ENCODE assay signal across 22 mouse cellular contexts in the genomic region with DNA sequence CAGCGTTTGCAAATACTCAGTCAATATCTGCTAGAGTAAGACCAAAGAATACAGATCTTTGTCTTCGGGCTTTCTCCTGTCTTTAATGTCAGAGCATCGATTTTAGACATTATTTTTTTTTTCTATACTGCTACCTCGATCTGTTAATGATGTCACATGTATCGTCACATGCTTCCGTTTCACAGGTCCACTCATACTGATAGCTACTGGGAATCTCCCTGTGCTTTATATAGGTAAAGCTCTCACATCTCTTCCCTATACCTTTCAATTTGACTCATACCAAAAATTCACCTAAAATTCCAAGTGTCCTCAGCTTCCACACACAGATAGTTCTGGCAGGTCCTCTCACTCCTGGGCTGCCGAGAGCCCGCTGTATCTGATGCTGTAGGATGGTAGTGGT.
A peak's percentile ranks its signal among the peaks of the same experiment; 100 is the strongest.
DNase-seq lines count a peak whose midpoint lies in the region; ATAC-seq and TF ChIP-seq lines count a peak whose summit lies in the region.
"Had no signal": no experiment of that assay in that cellular context is flagged by ENCODE, and none has a peak within 500 bp of the region (broad histone marks: within the 10 kb centered on the region; RNA-seq: fewer than 3 reads in every experiment).

No protein-coding gene starts in this region.

- no peaks in the 10 kb centered on the region for H3K27me3 ChIP-seq in CH12.LX (replicated peaks)
- H3K27me3 ChIP-seq: embryonic facial prominence, embryonic 12.5 days; embryonic facial prominence, embryonic 15.5 days; heart, embryonic 13.5 days; hindbrain, embryonic 12.5 days; hindbrain, embryonic 15.5 days had no signal

- H3K4me2 ChIP-seq in CH12.LX (ENCODE audit: insufficient read depth, low read depth, poor library complexity, severe bottlenecking) = peak overlapping the region; percentile 9
- H3K4me2 ChIP-seq: embryonic facial prominence, embryonic 12.5 days; embryonic facial prominence, embryonic 15.5 days; heart, embryonic 13.5 days; hindbrain, embryonic 12.5 days; hindbrain, embryonic 15.5 days had no signal

- H3K79me2 ChIP-seq in CH12.LX (replicated peaks; ENCODE audit: control insufficient read depth, extremely low read depth, insufficient read depth, poor library complexity, severe bottlenecking) = peaks cover 10% of the 10 kb centered on the region

- H3K9ac ChIP-seq in CH12.LX (ENCODE audit: insufficient read depth, low read depth) = no peak overlapping the region
- H3K9ac ChIP-seq: embryonic facial prominence, embryonic 12.5 days; embryonic facial prominence, embryonic 15.5 days; forebrain, postnatal 0 days; heart, embryonic 13.5 days; hindbrain, embryonic 12.5 days; hindbrain, embryonic 15.5 days had no signal

- peak; percentile 79 for ATAC-seq in inflammation-experienced regulatory T-cells, adult 6 months
- ATAC-seq: forebrain, embryonic 14.5 days; intestine, embryonic 16.5 days had no signal

- in situ Hi-C loops in CH12.LX (cut with MboI; ENCODE audit: low pct_ligation_motif_present, low pct_unique_long_range_greater_than_20kb, low sequenced_read_pairs) = loop anchor here (25.0 kb wide), 1 partner anchor 275 kb away; a partner anchor contains a TSS

- H3K4me3 ChIP-seq in CH12.LX (replicated peaks in 1 of 3; ENCODE audit: low read depth in 2 of 3, low read length in 2 of 3, poor library complexity in 1 of 3) = no peak overlapping the region
- H3K4me3 ChIP-seq: embryonic facial prominence, embryonic 12.5 days; embryonic facial prominence, embryonic 15.5 days; gastrocnemius, adult 2 months; heart, embryonic 13.5 days; hindbrain, embryonic 12.5 days; hindbrain, embryonic 15.5 days had no signal

- peak; percentile 63 for DNase-seq in CD4-positive, CD25-positive, alpha-beta regulatory T cell, adult 2 months (ENCODE audit: low read depth, low spot score)
- peak; percentile 69 for DNase-seq in CH12.LX (ENCODE audit: extremely low read depth)
- no peak for DNase-seq in left cerebral cortex, postnatal 36 days (ENCODE audit: low spot score in 2 of 2)
- DNase-seq in yolk sac, embryonic 10.5 days (ENCODE audit: low spot score) = no peak
- no peak for DNase-seq in urinary bladder, postnatal 14 days (ENCODE audit: low spot score)
- DNase-seq: adrenal gland, postnatal 10 days; cerebellum, adult 11 months; cerebellum, adult 2 months; cerebellum, adult 9-11 months; cerebellum, postnatal 25 days; forebrain, postnatal 0 days; gastrocnemius, adult 2 months; gastrocnemius, postnatal 25 days; heart, adult 18-20 months had no signal

- H3K9me3 ChIP-seq in CH12.LX (replicated peaks; ENCODE audit: low read length) = no peaks in the 10 kb centered on the region
- H3K9me3 ChIP-seq: embryonic facial prominence, embryonic 12.5 days; embryonic facial prominence, embryonic 15.5 days; heart, embryonic 13.5 days; hindbrain, embryonic 12.5 days; hindbrain, embryonic 15.5 days had no signal

- TF ChIP-seq RAD21 in CH12.LX (IDR thresholded peaks at IDR 0.05; ENCODE audit: low read depth, low read length) = no peak

- no peak for TF ChIP-seq CTCF in CH12.LX (conservative IDR thresholded peaks at IDR 0.05 in 1 of 2, IDR thresholded peaks at IDR 0.05 in 1 of 2; ENCODE audit: low read depth in 2 of 2, low read length in 2 of 2)

- H3K4me1 ChIP-seq in CH12.LX (ENCODE audit: control insufficient read depth in 1 of 2, insufficient read depth in 2 of 2) = peaks cover 47 to 92% of the 10 kb centered on the region in 2 experiments

- TF ChIP-seq EP300 in CH12.LX (IDR thresholded peaks at IDR 0.05; ENCODE audit: low read length) = peak; percentile 99

- no peak for TF ChIP-seq POLR2A in CH12.LX (IDR thresholded peaks at IDR 0.05; ENCODE audit: low read depth, low read length)

- H3K27ac ChIP-seq in CH12.LX (ENCODE audit: insufficient read depth, low read depth) = peak overlapping the region; percentile 13; the same call in 1 of the 2 replicates
- H3K27ac ChIP-seq: embryonic facial prominence, embryonic 12.5 days; embryonic facial prominence, embryonic 15.5 days; gastrocnemius, adult 2 months; heart, embryonic 13.5 days; hindbrain, embryonic 12.5 days; hindbrain, embryonic 15.5 days had no signal

- dilution Hi-C loops in CH12.LX (cut with MboI; ENCODE audit: extremely low pct_ligation_motif_present, extremely low pct_unique_long_range_greater_than_20kb, low sequenced_read_pairs) = no loop called here

- peaks cover 0 to 34% of the 10 kb centered on the region in 2 experiments for H3K36me3 ChIP-seq in CH12.LX (replicated peaks in 1 of 2; ENCODE audit: control insufficient read depth in 1 of 2, insufficient read depth in 1 of 2, low read length in 1 of 2)
- H3K36me3 ChIP-seq: embryonic facial prominence, embryonic 12.5 days; embryonic facial prominence, embryonic 15.5 days; heart, embryonic 13.5 days; hindbrain, embryonic 12.5 days; hindbrain, embryonic 15.5 days had no signal

- intact Hi-C loops in left cerebral cortex, postnatal 36 days (cut with DNase I) = no loop called here

TF ChIP-seq in CH12.LX, 34 proteins besides CTCF, POLR2A, EP300 and RAD21:
- TF ChIP-seq JUN (IDR thresholded peaks at IDR 0.05; ENCODE audit: insufficient read depth, low read depth, low read length) (peak; percentile 98), TCF12 (IDR thresholded peaks at IDR 0.05; ENCODE audit: low read depth, low read length) (peak; percentile 91), BHLHE40 (IDR thresholded peaks at IDR 0.05; ENCODE audit: low read depth, low read length) (peak; percentile 94), IRF4 (IDR thresholded peaks at IDR 0.05; ENCODE audit: low read depth, low read length) (peak; percentile 99), JUND (conservative IDR thresholded peaks at IDR 0.05; ENCODE audit: low read depth, low read length) (peak; percentile 98), UBTF (IDR thresholded peaks at IDR 0.05; ENCODE audit: low read depth, low read length) (no peak), NRF1 (IDR thresholded peaks at IDR 0.05; ENCODE audit: low read depth, low read length) (no peak), MAX (IDR thresholded peaks at IDR 0.05; ENCODE audit: low read length) (peak; percentile 87), ELF1 (IDR thresholded peaks at IDR 0.05; ENCODE audit: low read depth, low read length) (peak; percentile 43; the same call in 1 of the 2 replicates), MEF2A (IDR thresholded peaks at IDR 0.05; ENCODE audit: borderline replicate concordance, low read depth, low read length) (peak; percentile 99), KAT2A (IDR thresholded peaks at IDR 0.05; ENCODE audit: insufficient replicate concordance, low read length) (no peak), USF1 (IDR thresholded peaks at IDR 0.05; ENCODE audit: low read depth, low read length) (peak; percentile 49), E2F4 (IDR thresholded peaks at IDR 0.05; ENCODE audit: insufficient replicate concordance, low read depth, low read length) (no peak), CHD1 (IDR thresholded peaks at IDR 0.05; ENCODE audit: low read depth, low read length) (no peak), ETS1 (conservative IDR thresholded peaks at IDR 0.05; ENCODE audit: low read depth, low read length) (peak; percentile 96), SIN3A (IDR thresholded peaks at IDR 0.05; ENCODE audit: low read length) (peak; percentile 55), RCOR1 (conservative IDR thresholded peaks at IDR 0.05; ENCODE audit: low read depth, low read length) (peak; percentile 96; the same call in 1 of the 2 replicates), NELFE (IDR thresholded peaks at IDR 0.05; ENCODE audit: low read depth, low read length) (no peak), HCFC1 (IDR thresholded peaks at IDR 0.05; ENCODE audit: low read depth, low read length) (no peak; the same call in 1 of the 2 replicates), MAFK (IDR thresholded peaks at IDR 0.05; ENCODE audit: insufficient replicate concordance, low read length) (peak; percentile 75), USF2 (conservative IDR thresholded peaks at IDR 0.05; ENCODE audit: low read depth, low read length) (peak; percentile 57), TBP (conservative IDR thresholded peaks at IDR 0.05; ENCODE audit: low read depth, low read length) (0 out of 2 replicates have a peak, but pooled peaks have one; percentile 34), MAZ (IDR thresholded peaks at IDR 0.05; ENCODE audit: low read depth, low read length) (peak; percentile 78; the same call in 1 of the 2 replicates), MYC (IDR thresholded peaks at IDR 0.05; ENCODE audit: low read depth, low read length) (peak; percentile 82), ZNF384 (IDR thresholded peaks at IDR 0.05; ENCODE audit: low read depth, low read length) (peak; percentile 92), ZC3H11A (IDR thresholded peaks at IDR 0.05; ENCODE audit: low read depth, low read length) (no peak), GABPA (IDR thresholded peaks at IDR 0.05; ENCODE audit: insufficient replicate concordance, low read depth, low read length) (no peak), CHD2 (IDR thresholded peaks at IDR 0.05; ENCODE audit: low read length) (peak; percentile 74; the same call in 1 of the 2 replicates)

Comparison
In these comparisons a context has a peak if more than half of its experiments do, and no peak if none do; other contexts are left out.
1. DNase-seq: peak in CD4-positive, CD25-positive, alpha-beta regulatory T cell, adult 2 months (single experiment) and CH12.LX (single experiment); none in left cerebral cortex, postnatal 36 days (0 of 2), yolk sac, embryonic 10.5 days (single experiment) and urinary bladder, postnatal 14 days (single experiment).